Mouse (Mus musculus) myocyte (in vitro differentiated cells): ENCODE measurements around the gene Fbxo36.

Experiments
- E2F4 ChIP-seq: IDR thresholded peaks from one replicate; pipeline ENCODE4 v1.6.1; 2011; ENCODE audit warnings: mild to moderate bottlenecking, control low read depth, moderate library complexity; ENCODE audit not compliant: insufficient read depth
- MYOD1 ChIP-seq, 3 experiments: IDR thresholded peaks; one replicate each; pipeline ENCODE4 v1.6.1; 2011; ENCODE audit warnings: control low read depth in 2 of 3, low read depth in 2 of 3, mild to moderate bottlenecking in 2 of 3, moderate library complexity in 1 of 3; ENCODE audit not compliant: insufficient read length in 2 of 3, control insufficient read depth in 1 of 3
- MYOG ChIP-seq, 3 experiments: IDR thresholded peaks; one replicate each; pipeline ENCODE4 v1.6.1; 2011; ENCODE audit warnings: control low read depth in 2 of 3, low read depth in 2 of 3, mild to moderate bottlenecking in 2 of 3; ENCODE audit not compliant: insufficient read length in 2 of 3, control insufficient read depth in 1 of 3, insufficient read depth in 1 of 3
- POLR2A ChIP-seq: IDR thresholded peaks from one replicate; pipeline ENCODE4 v1.6.1; 2011; ENCODE audit warnings: low read depth, mild to moderate bottlenecking, control low read depth, moderate library complexity; ENCODE audit not compliant: insufficient read length
- POLR2AphosphoS2 ChIP-seq: IDR thresholded peaks from one replicate; pipeline ENCODE4 v1.6.1; 2011; ENCODE audit warnings: low read depth, control low read depth; ENCODE audit not compliant: insufficient read length
- TCF12 ChIP-seq: IDR thresholded peaks from one replicate; pipeline ENCODE4 v1.6.1; 2011; ENCODE audit warnings: mild to moderate bottlenecking, control low read depth; ENCODE audit not compliant: poor library complexity, insufficient read depth, severe bottlenecking

DNA sequence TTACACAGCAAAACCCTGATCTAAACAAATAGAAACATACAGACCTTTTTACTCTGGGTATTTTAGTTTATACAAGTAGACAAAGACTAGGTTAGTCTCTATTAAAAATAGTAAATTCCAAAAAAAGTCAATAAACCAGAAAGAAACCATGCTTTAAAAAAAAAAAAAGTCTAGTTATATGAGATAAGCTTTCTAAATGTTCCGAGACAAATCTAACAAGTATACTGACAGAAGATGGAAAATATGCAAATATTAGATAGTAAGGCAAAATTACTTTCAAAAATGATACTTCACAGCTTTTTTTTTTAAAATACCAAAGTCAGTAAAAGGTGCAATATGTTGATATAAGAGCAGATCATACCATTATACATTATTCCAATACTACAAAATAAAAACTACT, 22.0 kb upstream of the Fbxo36 start:
- no peak for TF ChIP-seq POLR2AphosphoS2
- TF ChIP-seq E2F4, result no peak
- no peak for TF ChIP-seq POLR2A
- TF ChIP-seq MYOD1 (IDR thresholded peaks at IDR 0.05; ENCODE audit: control insufficient read depth in 1 of 3, insufficient read length in 2 of 3, low read depth in 2 of 3), result no peak
- no peak for TF ChIP-seq TCF12
- no peak for TF ChIP-seq MYOG (IDR thresholded peaks at IDR 0.05; ENCODE audit: control insufficient read depth in 1 of 3, insufficient read depth in 1 of 3, insufficient read length in 2 of 3, low read depth in 2 of 3)
